Mouse (Mus musculus) layer of hippocampus, adult 9-11 months (tissue): ENCODE data around the gene Aip.
A peak's percentile ranks its signal among the peaks of the same experiment; 100 is the strongest.

Experiments used
- DNase-seq: peaks from one replicate; pipeline ENCODE4 v3.0.0; 2022

Gene Aip

DNA sequence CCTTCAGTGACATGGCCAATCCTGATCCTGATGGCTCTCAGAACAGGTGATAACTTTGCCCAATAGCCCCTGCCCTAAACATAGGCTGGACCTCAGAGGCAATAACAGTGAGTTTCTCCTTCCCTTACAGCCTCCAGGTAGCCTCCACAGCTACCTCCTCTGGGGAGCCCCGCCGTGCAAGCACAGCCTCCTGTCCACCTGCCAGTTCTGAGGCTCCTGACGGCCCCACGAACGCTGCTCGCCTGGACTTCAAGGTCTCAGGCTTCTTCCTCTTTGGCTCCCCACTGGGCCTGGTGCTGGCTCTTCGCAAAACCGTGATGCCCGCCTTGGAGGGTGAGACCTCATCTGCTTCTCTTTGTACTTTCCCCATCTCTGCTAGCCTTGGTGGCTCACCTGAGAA lies 17.1 kb downstream of the Aip start:
- DNase-seq: no peak

DNA sequence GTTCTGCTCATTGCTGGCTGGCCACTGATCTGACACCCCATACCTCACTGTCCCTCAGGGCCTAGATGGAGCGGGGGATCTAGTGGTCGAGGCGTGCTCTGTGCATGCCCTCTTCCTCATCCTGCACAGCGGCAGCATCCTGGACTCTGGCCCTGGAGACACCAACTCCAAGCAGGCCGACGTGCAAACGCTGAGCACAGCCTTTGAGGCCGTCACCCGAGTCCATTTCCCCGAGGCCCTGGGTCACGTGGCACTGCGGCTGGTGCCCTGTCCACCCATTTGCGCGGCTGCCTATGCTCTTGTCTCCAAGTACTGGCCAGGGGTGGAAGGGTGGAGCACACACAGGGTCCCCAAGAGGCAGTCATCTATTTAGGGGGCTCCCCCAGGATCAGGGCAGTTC lies 19.0 kb downstream of the Aip start:
- DNase-seq: no peak

DNA sequence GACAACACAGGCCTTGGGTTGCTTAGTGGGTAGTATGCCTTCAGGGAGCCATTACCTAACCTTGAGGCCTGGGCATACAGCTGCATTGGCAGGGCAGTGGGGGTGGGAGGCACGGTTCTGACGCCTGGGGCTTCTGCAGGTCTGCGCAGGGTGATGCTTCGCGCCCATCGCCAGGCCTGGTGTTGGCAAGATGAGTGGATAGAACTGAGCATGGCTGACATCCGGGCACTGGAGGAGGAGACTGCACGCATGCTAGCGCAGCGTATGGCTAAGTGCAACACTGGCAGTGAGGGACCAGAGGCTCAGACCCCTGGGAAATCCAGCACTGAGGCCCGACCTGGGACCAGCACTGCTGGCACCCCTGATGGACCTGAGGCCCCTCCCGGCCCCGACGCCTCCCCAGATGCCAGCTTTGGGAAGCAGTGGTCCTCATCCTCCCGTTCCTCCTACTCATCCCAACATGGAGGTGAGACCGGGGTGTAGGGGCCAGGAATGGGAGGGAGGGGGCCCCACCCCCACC lies 20.9 kb downstream of the Aip start:
- DNase-seq: no peak

DNA sequence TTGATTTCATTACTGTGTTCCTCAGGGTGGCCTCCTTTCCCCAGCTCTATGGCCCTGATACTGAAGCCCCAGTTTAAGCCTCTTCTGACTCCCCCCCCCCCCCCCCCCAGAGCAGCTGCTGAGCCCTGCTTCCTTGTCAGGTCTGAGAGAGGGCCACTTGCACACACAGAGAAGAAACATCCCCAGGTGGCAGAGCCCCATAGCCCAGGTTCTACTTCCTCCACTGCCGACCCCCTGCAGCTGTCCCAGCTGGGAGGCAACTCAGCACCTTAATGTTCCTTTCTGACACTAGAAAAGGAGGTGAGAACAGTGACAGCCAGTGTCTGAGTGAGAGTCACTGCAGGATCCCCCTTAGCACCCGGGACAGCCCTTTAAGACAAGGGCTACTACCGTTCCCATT lies 21.9 kb downstream of the Aip start:
- DNase-seq: no peak

DNA sequence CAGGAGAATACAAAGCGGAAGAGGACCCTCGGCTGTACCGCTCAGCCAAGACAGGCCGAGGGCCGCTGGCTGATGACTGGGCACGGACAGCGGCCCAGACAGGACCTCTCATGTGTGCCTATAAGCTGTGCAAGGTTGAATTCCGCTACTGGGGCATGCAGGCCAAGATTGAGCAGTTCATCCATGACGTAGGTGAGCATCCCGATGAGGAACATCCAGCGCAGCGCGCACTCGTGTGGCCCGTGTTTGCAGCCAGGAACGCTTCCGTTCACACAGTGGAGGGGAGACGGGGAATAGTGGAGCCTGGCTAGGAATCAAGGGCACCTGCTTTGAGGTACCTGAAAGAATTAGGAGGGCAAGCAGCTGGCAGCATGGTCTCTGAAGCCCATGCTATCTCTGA lies 22.4 kb downstream of the Aip start:
- no peak for DNase-seq

DNA sequence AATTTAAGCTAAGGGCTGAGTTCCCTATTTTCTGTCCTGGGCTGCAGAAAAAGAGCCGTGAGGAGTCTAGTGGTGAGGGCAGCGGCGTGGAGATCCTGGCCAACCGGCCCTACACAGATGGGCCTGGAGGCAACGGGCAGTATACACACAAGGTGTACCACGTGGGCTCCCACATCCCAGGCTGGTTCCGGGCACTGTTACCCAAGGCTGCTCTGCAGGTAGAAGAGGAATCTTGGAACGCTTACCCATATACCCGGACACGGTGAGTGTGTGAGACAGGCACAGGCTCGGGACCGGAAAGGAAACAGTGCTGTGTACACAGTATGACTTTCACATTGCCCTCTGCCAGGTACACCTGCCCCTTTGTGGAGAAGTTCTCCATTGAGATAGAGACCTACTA lies 23.0 kb downstream of the Aip start:
- DNase-seq: no peak

DNA sequence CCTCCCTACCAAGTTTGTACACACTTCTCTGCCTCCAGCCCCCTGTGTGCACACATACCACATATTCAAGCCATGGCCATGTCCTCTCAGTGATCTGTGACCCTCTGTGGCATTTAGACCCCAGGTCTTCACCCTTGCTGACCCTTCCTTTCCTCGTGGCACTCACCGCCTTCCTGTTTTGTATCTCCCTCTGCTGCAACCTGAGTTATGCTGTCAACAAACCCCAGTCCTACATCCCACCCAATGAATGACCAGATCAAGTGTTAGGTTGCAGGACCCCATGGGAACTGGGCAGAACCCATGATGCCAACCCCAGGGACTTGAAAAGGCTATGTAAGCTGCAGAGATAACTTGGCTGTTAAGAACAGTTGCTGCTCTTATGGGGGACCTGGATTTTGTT lies 23.6 kb downstream of the Aip start:
- no peak for DNase-seq

DNA sequence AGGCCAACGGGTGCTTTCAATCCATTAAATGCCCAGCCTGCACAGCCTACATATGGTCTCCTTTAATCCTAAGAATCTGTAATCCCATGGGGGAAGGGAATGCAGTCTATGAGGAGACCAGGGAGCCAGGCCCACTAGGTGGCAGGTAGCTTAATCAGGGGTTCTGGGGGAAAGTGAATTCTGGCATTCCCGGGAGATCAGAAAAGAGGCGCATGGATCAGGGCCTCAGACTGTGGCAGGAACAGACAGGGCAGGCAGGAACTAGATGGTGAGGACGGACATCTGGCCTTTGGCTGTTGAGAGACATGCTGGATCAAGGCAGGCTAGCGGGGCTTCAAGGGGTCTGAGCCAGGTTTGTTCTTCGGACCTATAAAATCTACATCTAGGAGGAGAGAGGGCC lies 24.2 kb downstream of the Aip start:
- DNase-seq: peak; percentile 5

DNA sequence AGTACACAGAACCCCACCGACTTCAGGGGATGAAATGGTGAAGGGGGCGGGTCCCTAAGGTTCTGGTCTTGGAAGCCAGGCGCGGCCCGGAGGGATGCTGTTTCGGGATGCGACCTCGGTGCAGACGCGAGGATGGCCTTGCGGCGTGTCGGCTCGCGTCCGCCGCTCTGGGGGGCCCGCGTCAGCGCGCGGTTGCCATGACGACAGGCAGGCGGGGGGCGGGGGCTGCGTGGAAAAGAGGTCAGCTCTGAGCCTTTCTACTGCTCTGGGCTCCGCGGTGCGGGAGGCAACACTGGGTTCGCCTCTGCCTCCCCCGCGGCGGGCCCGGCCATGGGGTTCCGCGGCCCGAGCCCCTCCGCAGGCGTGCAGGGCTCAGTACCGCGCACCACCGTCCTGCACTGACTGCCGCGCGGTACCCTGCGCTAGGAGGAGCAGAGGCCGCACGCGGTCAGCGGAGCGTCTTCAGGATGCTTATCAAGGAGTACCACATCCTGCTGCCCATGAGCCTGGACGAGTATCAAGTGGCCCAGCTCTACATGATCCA lies 24.9 kb downstream of the Aip start:
- peak; percentile 57 for DNase-seq

DNA sequence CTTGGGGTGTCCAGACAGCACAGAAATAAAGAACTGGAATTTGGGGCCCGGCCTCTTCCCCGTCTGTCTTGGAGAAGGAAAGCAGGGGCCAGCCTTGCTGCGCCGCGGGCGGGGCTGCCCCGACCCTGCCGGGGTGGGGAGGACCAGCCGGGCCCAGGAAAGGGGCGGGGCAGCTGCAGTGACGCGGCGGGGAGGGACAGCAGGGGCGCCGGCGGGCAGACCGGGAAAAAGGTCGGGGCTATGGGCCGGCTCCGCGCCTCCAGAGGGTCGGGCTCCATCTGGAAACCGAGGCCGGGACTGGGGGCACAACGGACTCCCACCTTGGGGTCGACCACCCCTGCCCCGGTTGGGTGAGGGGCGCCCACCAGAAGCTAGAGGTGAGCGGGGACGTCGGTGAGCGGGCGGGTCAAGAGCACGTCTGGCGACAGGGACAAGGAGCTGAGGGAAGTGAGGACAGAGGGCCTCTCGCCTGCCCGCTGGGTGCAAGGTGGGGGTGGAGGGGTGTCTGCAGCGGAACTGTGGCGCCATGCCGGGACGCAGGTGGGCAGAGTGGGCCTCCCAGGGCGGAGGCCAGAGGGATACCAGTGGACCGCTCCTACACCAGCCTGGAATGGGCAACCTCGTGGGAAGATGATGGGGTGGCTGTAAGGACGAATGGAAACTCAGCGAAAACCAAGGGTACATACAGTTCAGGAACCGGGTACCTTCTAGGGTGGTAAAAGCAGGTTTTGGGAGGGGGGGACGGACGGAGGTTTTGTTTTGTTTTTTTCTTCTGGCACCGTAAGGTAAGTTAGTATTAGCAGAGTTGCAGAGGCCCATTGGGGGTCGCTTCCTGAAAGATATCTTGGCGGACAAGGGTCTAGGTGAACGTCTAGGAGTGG lies 25.6 kb downstream of the Aip start, which contains the start of gene Pitpnm1:
Pitpnm1 (plus strand) TSS at position 162 of the 881 bp plus-strand sequence.
- DNase-seq: peak; percentile 56

DNA sequence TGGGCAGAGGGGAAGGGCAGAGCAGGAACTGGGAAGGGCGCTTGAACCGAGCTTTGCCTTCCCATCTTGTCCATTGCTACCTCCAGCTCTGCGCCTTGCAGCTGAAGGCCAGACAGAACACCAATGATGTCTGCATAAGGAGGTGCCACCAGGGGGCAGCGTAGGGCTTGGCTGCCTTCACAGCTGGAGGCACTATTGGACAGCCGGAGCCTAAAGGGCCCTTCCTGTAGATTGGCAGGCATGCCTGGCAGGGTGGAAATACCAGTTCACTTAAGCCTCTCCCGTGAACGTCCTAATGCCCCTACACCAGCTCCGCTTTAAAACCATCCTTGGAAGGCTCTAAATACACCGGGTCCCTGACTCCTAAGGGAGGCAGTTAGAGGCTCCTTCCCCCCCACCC lies 26.6 kb downstream of the Aip start:
- peak; percentile 90 for DNase-seq

DNA sequence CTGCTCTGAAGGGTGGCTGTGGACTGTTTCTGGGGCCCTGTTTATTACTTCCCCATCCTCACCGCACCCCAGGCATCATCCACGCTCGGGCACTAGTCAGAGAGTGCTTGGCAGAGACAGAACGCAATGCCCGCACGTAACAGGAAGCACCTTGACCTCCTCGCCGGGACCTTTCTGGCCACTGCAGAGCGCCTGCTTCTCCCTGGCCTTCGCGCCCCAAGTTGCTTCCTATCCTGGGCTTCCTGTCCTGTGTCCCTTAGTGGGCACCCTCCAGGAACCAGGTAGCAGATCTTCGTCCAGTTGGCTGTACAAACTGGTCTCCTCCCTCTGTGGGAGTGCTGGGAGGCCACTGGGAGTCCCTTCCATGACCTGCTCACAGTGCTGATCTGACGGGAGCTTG lies 27.2 kb downstream of the Aip start:
- DNase-seq: no peak

DNA sequence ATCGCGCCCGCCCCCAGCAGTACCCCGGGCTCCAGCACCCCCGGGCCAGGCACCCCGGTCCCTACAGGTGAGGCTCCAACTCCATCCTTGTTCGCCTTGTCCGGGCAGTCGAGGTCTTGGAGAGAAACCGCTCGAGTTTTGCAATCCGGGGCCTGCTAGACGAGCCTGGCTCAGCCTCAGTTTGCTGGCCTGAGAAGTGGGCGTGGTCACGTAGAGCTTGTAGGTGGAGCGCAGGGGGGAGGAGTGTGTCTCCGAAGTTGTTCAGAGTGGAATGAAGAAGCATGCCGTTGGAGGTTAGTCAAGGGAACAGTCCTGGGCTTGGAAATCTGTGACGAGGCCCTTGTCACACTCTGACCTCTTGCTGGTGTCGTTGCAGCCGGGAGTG lies 28.2 kb downstream of the Aip start:
- peak; percentile 85 for DNase-seq

DNA sequence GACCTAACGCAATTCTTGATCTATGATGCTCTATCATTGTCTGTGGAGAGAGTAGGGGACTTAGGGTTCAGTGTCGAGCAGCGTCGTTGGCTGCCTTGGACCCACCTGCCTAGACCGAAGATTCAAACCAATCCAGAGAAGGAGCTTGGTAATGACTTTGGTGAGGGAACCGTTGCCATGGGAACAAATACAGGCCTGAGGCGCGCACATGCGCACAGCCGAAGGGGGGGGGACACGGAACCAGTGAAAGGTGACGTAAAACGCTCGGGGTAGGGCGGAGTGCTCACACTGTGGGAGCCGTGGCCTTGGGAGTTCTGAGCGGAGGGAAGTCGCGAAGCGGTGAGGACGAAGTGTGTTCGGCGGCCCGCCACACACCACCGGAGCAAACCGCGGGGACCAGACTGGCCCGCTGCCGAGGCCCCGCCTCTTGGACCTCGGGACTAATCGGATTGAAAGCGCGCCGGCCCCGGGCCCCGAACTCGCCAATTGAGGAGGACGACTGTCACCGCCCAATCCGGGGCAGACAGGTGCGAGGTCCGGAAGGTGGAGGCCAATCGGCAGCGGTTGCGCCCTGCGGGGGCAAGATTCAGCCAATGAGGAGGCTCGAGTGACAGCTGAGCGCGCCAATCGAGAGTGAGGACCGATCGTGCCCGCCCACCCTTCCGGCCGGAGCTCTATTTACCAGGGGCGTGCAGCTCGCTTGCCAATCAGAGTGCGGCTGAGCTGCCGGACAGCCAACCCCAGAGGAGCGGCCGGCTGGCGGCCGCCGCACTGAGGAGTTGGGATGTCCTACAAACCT lies 28.8 kb downstream of the Aip start, which contains the start of gene Cdk2ap2:
Cdk2ap2 (plus strand) TSS at position 541 of the 799 bp plus-strand sequence.
- peak; percentile 99 for DNase-seq

DNA sequence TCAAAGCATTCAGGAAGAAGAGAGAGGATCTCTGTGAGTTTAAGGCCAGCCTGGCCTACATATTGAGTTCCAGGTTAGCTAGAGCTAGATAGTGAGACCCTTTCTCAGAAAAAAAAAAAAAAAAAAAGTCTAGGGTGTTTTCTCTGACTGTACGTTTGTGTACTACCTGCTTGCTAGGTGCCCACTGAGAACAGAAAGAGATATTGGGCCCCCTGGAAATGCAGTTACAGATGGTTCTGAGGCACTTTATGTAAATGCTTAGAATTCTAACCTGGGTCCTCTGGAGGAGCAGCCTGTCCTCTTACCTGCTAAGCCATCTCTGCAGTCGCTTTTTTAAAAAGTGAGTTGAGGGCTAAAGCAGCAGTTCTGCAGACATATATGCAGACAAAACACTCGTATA lies 29.9 kb downstream of the Aip start:
- no peak for DNase-seq

DNA sequence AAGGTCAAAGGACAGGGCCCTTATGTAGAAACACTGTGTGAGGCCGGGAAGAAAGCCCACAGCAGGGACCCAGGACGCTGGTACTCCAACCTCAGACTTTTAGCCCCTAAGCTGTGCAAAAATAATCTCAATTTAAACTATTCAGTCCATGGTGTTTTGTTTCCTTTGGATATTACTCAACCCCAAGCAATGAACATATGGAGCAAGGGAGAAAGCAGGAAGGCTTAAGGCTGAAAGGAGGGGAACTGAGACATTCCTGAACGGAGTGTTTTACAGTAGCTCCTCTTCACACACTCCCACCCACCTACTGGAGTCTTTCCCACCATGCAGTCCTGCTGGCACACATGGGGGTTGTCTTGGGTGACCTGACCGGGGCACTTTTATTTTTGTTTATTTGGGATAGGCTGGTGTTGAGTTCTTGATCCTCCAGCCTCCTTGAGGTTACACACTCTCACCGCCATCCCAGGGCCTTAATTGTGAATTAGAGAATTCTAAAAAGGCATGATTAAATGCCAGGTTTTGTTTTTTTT lies 30.8 kb downstream of the Aip start:
- DNase-seq: no peak

DNA sequence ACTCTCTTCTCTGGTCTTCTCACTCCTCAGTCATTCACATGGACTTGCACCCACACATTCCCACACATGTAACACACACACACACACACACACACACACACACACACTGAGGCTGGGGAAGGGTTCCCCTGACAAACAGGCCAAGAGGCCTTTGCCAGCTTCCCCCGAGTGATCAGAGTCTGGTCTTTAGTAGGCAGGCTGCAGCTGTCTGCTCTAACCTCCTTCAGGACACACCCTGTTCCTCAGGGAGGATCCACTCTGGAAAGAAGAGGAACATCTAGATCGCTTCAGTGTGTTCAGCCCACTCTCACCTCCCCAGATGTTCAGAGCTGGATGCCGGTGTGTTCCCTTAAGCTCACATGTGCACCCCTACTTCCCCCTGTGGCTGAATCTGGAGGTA lies 31.3 kb downstream of the Aip start:
- DNase-seq: no peak

DNA sequence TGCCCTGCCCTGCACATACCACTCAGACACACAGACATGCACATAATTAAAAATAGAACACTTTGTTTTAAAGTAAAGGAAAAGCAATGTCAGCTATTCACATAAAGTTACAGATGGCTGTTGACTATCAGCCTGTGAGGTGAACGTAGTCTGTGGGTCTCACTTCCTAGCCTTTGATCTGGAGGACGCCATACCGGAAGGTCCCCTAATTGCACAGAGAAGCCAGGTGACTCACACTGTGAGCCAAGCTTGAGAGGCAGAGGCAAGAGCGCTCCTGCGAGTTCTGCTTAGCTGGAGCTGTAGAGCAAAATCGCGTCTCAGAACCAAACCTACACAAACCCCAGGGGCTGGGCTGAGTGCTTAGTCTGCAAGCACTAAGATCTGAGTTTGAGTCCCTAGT lies 31.9 kb downstream of the Aip start:
- no peak for DNase-seq

DNA sequence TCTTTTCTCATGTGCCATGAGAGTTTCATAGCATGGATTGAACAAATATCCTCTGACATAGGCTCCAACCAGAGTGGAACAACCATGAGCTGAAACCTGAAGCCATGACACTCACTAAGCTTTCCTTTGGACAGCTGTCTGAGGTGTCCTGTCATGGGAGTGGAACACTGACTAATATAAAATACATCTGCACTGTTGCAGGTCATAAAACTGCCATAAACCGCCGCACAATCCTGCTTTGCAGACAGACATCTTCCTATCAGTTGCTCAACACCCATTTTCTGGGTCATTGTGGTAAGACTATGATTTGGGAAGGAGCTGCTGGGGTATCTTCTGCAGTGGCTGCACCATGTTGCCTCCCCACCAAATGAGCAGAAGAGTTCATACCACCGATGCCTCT lies 32.9 kb downstream of the Aip start:
- DNase-seq: no peak

DNA sequence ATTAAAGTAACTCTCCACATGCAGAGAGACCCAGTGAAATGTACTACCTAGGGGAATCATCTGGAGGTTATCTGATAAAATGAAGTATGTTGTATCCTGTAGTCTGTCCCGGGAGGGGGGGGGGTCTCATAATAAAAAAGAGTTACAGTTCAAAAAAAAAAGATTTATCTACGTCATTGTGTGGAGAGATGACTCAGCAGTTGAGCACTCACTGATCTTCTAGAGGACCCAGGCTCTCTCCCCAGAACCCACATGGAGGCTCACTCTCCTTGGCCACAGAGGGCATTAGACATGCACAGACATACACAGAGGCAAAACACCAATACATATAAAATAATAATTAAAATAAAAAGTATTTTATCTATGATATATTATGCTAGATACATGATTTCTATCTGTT lies 34.3 kb downstream of the Aip start:
- DNase-seq: no peak

DNA sequence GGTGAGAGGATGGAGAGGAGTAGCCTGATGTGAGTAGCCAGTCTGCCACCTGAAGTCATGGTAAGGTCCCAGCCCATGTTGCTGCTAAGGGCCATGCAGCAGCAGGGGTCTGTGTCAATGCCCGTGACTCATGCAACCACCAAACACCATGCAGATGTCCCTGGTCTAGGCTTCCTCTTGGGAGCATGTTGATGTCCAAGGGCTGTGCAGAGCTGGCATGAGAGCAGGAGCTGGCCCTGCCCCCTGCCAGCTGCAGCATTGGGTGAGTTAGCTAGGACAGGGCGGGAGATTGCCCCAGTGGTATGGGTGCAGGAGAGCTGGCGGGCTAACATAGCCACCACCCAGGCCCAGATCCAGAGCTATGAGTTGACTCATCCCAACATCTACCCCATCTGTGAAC lies 35.2 kb downstream of the Aip start:
- DNase-seq: no peak

DNA sequence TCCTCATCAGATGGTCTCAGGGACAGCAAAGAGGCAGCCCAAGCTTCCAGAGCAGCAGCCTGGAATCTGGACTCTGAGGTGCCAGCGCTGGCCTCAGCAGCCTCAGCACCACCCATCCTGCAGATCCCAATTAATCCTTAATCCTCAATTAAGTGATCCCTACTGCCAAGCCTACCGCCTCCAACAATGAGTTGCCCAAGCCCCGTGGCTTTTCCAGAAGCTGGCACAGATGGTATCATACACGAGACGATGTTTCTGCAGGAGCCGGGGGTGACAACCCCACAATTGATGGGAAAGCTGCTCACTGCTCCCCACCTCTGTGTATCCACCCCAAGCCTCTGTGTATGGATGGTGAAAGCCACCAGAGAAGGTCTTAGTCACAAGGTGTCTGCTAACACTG lies 36.5 kb downstream of the Aip start:
- DNase-seq: no peak

DNA sequence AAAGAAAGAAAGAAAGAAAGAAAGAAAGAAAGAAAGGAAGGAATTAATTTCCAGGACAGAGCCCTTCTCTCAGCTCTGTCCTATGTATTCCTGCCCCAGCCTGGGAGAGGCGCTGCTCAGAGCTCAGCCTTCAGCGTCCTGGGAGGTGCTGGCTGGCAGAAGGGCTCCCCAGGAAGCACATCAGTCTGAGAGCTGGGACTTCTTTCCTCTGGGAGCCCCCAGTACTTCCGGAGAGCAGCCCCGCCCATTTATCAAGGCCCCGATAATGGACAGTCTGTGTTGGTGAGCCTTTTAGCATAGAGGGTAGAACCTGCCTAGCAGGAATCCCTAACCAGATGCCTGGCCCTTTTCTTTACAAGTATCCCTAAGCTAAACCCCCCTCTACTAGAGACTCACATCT lies 37.5 kb downstream of the Aip start:
- DNase-seq: no peak
